Mouse (Mus musculus) embryo, embryonic 11 days (tissue): ENCODE measurements around the gene Serpinb8.

Source experiments
- DNase-seq: peaks from one replicate; pipeline ENCODE4 v3.0.0-alpha.2; 2015

Gene Serpinb8

GRCm38 (mm10) chr1:107589691-107590470 is at the start of gene Serpinb8:
TSS of gene Serpinb8 (plus strand) at chr1:107590006.
- peak; percentile 1 for DNase-seq

GRCm38 (mm10) chr1:107559494-107559893 is 30.3 kb upstream of the Serpinb8 start:
- DNase-seq, result no peak

- no peak for DNase-seq
These were observed 27.7 kb upstream of the Serpinb8 start for GRCm38 (mm10) chr1:107562110-107562509.

GRCm38 (mm10) chr1:107565644-107566043 is 24.2 kb upstream of the Serpinb8 start:
- peak; percentile 11 for DNase-seq

GRCm38 (mm10) chr1:107576094-107576493 is 13.7 kb upstream of the Serpinb8 start:
- no peak for DNase-seq

GRCm38 (mm10) chr1:107577514-107577913 is 12.3 kb upstream of the Serpinb8 start:
- no peak for DNase-seq

- no peak for DNase-seq
These were observed 8.6 kb upstream of the Serpinb8 start for GRCm38 (mm10) chr1:107581220-107581619.

- DNase-seq, result no peak
These were observed 6.9 kb upstream of the Serpinb8 start for GRCm38 (mm10) chr1:107582900-107583299.

GRCm38 (mm10) chr1:107583958-107584376 is 5.8 kb upstream of the Serpinb8 start:
- no peak for DNase-seq

GRCm38 (mm10) chr1:107584932-107585331 is 4.9 kb upstream of the Serpinb8 start:
- DNase-seq, result no peak

GRCm38 (mm10) chr1:107586196-107586595 is 3.6 kb upstream of the Serpinb8 start:
- no peak for DNase-seq

- no peak for DNase-seq
These were observed 1.6 kb upstream of the Serpinb8 start for GRCm38 (mm10) chr1:107588206-107588605.

GRCm38 (mm10) chr1:107588642-107589041 is 1.2 kb upstream of the Serpinb8 start:
- DNase-seq, result no peak

GRCm38 (mm10) chr1:107592644-107593043 is 2.8 kb downstream of the Serpinb8 start:
- no peak for DNase-seq

GRCm38 (mm10) chr1:107593469-107593868 is 3.7 kb downstream of the Serpinb8 start:
- DNase-seq, result no peak

- DNase-seq, result no peak
These were observed 7.1 kb downstream of the Serpinb8 start for GRCm38 (mm10) chr1:107596874-107597273.

- peak; percentile 51 for DNase-seq
These were observed 8.7 kb downstream of the Serpinb8 start for GRCm38 (mm10) chr1:107598476-107598875.

GRCm38 (mm10) chr1:107608942-107609341 is 19.1 kb downstream of the Serpinb8 start:
- DNase-seq, result no peak

- DNase-seq, result no peak
These were observed 24.3 kb downstream of the Serpinb8 start for GRCm38 (mm10) chr1:107614087-107614486.

- no peak for DNase-seq
These were observed 32.2 kb downstream of the Serpinb8 start for GRCm38 (mm10) chr1:107622017-107622416.

GRCm38 (mm10) chr1:107635936-107636335 is 46.1 kb downstream of the Serpinb8 start:
- peak; percentile 53 for DNase-seq

- DNase-seq, result no peak
These were observed 48.2 kb downstream of the Serpinb8 start for GRCm38 (mm10) chr1:107638056-107638455.

GRCm38 (mm10) chr1:107638459-107638858 is 48.7 kb downstream of the Serpinb8 start:
- no peak for DNase-seq

- no peak for DNase-seq
These were observed 52.8 kb downstream of the Serpinb8 start for GRCm38 (mm10) chr1:107642457-107643118.
